Mouse (Mus musculus) heart, postnatal 14 days (tissue): ENCODE data around the gene Stx8. TPM values are rescaled to one million over a fixed set of nuclear protein-coding genes. Genes with fewer than 3 reads are reported as not detected.
A peak's percentile ranks its signal among the peaks of the same experiment; 100 is the strongest.

Source experiments
- DNase-seq, 2 experiments: peaks; one replicate each; pipeline ENCODE4 v3.0.0; 2021 to 2022
- intact Hi-C: fragments of 180-260 bp; cut with DNase I; formaldehyde crosslinking; loops from one replicate; pipeline ENCODE4 v1.15.1; 2025
- total RNA-seq, 2 experiments: library from RNA; stranded (reverse); gene quantifications; 2 replicates each; pipeline ENCODE4 v1.2.3; 2021

The Stx8 gene
- total RNA-seq, 2 experiments from 2014 or later = 26.5 to 27.8 TPM

DNA sequence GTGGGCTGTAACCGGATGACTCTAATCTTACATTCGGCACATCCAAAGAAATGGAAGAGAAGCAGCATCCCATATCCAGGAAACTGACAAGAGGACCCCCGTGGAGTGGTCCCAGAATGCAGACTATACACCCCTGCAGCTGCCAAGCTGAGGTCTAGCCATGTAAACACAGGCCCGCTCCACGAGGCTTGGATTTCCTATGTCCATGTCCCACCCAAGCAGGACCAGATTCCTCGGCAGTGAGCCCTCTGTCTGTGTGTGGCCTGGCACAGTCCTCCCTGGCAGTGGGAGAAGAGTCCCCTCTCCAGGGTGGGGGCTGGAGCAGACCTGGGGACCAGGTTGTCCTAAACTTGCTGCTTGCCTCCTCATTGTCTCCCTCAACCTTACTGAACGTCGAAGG, 221.2 kb downstream of the Stx8 start:
- intact Hi-C loops = no loop called here
- no peak for DNase-seq

DNA sequence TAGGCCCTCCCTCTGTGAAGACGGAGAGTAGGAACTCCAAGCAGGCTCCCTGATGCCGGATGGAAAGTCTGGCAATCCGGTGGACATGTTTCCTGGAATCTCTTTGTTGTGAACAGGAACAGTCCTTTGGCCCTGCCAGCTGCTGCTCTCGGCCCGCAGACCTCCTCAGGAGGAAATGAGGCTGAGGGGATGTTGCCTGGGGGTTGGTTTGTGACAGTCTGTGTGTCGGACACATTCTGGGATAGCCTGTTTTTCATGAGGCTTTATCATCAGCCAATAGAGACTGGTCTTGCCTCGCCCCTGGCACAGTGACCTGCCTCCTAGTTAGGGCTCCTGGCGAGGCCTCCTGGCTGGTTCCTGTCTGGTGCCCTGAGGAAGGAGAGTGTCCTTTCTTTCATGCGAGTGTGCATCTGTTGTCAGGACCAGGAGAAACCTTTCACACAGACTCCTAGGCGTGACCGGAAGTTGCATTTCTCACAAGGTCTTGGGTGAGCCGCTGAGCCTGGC, 222.8 kb downstream of the Stx8 start:
- DNase-seq = no peak
- intact Hi-C loops = no loop called here

DNA sequence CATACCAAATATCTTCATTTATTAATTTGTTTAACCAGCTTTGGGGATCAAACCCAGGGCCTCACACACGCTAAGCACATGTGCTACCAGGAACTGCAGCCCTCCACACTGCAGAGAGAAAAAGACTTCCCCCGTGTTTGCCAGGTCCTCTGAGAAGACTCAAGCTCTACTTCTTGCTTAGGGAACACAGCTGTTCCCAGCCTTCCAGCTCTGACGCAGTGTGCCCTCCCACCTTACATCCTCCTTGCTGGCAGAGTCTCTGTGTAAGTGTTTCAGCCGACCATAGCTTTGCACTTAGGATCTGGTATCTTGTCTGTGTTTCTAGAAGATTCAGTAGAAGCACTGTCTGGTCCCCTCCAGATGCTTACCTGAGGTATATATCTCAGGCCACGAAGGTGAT, 224.9 kb downstream of the Stx8 start:
- DNase-seq = no peak
- intact Hi-C loops = no loop called here

- intact Hi-C loops = loop anchor here (5.0 kb wide), 1 partner anchor 193 kb away; no protein-coding TSS in a partner anchor
- no peak for DNase-seq
Observed at GRCm38 (mm10) chr11:68195168-68195567, 229.2 kb downstream of the Stx8 start.

- DNase-seq = no peak
- intact Hi-C loops = loop anchor here (5.0 kb wide), 1 partner anchor 193 kb away; no protein-coding TSS in a partner anchor
Observed at GRCm38 (mm10) chr11:68195693-68196176, 229.7 kb downstream of the Stx8 start.

DNA sequence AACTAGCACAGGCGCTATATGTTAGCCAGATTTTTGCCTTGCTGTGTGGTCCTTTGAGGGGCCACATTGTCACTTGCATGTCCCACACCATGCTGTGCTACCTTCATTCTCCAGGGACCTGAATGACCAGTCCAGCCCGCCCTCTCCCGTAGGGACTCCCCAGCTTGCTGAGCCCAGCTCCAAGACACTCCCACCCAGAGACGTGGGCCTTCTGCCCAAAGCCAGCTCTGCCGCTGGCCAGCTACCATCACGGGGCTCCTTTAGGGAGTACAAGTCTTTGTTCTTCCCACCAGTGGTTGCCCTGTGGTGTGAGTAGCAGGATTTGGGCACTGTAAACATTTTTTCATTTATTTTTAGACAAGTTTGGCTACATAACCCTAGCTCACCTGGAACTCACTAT, 230.6 kb downstream of the Stx8 start:
- DNase-seq = peak; percentile 47 to 75
- intact Hi-C loops = loop anchor here (5.0 kb wide), 1 partner anchor 194 kb away; no protein-coding TSS in a partner anchor

DNA sequence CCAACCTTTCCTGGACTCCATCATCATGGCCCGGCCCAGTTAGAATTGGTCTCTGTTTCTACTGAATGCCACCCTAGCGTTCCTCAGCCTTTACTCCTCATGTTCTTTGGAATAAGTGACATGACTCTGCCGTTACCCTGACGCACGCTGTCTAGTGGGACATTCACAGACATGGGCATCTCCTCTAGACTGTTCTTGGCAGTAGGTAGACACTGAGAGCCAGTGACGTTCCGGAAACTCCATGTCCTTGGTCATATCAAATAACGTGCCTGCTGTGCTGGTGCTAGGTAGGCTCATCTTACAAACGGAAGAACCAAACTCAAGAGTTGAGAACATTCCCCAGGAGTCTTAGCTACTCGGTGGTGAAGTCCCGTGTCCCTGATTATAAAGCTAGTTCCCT, 231.5 kb downstream of the Stx8 start:
- intact Hi-C loops = loop anchor here (5.0 kb wide), 1 partner anchor 195 kb away; no protein-coding TSS in a partner anchor
- no peak for DNase-seq

DNA sequence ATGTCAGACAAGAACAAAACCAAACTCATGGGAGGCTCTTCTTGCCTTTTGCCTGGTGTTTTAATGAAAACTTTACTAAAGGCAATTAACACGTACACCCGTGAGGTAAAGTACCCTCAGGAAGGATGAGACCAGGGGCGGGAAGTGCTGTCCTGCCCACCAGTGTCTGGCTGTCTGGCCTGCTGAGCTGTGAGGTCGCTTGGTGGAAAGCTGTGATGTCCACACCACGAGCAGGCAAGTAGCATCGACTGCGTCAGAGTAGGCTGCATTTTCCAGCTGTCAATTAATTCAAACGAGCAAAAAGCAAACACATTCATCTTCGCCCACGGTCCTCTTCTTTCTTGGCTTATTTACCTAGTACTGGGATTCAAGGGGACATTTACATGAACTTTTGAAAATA, 232.7 kb downstream of the Stx8 start:
- intact Hi-C loops = loop anchor here (5.0 kb wide), 1 partner anchor 196 kb away; no protein-coding TSS in a partner anchor

DNA sequence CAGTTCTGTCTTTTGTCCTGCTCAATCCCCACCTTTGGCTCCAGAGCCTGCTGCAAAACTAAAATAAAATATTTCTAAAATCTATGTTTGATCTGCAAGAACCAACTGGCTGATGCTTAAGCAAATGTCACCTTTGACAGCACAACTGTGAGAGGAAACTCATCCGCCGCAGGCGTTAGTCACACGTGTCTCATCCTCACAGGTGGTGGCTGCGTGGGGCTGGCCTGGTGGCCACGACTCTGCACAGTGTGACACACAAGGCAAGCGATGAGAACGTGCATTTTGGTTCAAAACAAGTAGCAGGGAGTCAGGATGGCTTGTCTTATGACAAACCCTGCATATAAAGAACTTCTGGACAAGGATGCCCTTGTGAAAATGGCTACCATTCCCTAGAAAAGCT, 233.1 kb downstream of the Stx8 start:
- intact Hi-C loops = loop anchor here (5.0 kb wide), 1 partner anchor 197 kb away; no protein-coding TSS in a partner anchor
- DNase-seq = no peak

More for the DNA sequence above, 232.7 kb downstream of the Stx8 start:
- no peak for DNase-seq

DNA sequence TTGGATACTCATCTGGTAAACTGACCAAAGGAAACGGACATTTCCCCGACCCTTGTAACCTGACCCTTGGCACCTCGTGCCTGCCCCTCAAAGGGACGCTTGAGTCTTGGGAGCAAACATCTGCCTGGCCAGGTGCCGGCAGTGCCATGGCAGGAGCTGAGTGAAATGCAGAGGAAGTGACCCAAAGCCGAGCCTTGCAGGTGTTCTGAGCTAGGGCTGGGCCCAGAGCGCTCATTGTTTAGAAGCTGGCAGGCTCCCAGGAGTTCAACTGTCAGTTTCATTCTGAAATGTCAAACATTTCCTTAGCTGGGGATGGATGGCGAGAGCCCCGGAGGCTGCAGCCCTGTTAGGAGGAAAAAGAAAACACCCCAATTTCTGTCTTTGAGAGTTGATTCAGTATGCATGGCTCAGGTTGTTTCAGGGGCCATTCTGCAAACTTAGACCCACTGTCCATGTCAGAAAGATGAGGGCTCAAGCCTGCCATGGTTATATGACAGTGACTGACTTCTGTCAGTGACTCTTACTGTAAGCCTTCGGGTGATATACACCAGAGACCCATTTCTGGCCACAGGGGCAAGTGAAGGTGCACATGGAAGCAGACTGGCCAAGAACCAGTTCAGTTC, 233.9 kb downstream of the Stx8 start:
- intact Hi-C loops = loop anchor here (5.0 kb wide), 1 partner anchor 198 kb away; no protein-coding TSS in a partner anchor
- no peak for DNase-seq

GRCm38 (mm10) chr11:68200500-68200899, 234.5 kb downstream of the Stx8 start:
- no peak for DNase-seq
- intact Hi-C loops = no loop called here

GRCm38 (mm10) chr11:68201063-68201462, 235.1 kb downstream of the Stx8 start:
- no peak for DNase-seq
- intact Hi-C loops = no loop called here

- intact Hi-C loops = no loop called here
- no peak for DNase-seq
Observed at GRCm38 (mm10) chr11:68201811-68202459, 235.9 kb downstream of the Stx8 start.

DNA sequence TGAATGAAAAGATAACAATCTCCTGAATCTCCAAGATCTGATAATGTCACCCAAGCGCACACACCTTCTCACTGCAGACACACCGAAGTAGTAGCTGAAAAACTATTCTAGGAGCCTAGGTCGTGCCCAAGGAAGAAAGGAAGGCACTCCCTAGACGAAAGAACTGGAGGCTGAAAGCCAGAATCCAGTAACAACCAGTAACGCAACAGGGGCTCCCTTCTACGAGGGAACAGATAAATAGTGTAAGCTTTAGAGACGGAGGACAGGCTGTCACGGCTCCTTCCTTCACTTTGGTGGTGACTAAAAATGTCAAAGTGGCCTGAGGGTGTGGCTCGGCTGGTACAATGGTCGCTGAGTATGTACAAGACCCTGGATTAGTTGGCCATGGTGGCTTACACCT, 236.6 kb downstream of the Stx8 start:
- DNase-seq = no peak
- intact Hi-C loops = no loop called here

DNA sequence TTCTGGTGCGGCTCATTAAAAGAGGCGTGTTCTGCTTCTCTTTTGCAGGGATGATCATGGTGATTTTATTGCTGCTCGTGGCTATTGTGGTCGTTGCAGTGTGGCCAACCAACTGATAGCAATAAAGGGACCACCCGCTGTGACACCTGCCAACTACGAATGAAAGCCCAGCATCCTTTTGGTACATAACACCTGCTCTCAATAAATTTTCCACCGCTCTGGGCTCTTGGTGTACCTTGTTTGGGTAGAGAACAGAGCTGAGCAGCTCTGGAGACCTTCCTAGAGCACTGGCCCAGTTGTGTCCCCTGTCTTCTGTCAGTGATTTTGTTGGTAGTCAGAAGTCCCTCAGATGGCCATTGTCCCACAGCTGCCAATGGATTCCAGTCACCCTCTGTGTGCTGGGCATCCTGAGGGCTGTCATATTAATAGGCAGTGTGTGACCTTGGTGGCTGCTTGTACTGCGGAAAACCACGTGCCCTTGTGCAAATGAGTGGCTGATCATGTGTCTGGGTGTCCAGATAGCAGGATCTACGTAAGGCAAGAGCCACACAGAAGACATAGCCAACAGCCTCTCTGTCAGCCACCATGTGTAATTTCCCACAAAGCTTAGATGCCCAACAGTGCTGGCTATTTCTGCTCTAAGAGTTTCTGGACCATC, 237.8 kb downstream of the Stx8 start:
- DNase-seq = no peak
- intact Hi-C loops = no loop called here

- DNase-seq = no peak
- intact Hi-C loops = no loop called here
Observed at GRCm38 (mm10) chr11:68204407-68204806, 238.4 kb downstream of the Stx8 start.

DNA sequence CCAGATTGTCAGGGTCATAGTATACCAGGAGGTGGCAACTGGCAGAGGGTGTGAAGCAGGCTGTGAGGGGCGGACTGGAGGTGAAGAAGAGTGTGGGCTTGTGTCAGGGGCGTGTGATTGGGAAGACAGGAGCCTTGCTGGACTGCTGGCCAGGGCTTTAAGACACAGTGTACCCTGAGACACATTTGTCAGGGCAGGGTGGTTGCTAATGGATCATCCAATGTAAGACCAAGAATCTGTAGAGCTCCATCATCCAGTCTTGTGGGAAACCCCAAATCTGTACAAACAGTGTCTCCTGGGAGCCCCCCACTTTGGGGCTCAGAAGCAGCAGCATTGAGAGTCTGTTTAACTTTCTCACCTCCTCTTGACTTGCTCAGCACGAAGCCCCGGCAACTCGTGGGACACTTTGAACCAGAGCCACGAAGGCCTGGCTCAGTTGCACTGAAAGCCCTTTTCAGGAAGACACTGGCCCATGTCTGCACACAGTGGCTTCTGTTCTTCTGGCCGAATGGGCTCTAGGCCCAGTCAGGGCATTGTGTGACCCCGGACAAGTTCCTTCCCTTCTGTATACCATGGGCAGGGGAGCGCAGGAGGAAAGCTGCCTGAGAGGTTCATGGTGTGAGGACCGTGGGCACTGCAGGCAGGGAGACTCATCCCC, 239.7 kb downstream of the Stx8 start:
- no peak for DNase-seq
- intact Hi-C loops = no loop called here

- peak in 1 of 2 experiments; percentile 49 for DNase-seq
- intact Hi-C loops = no loop called here
Observed at GRCm38 (mm10) chr11:68208023-68208422, 242.0 kb downstream of the Stx8 start.

GRCm38 (mm10) chr11:68208582-68208981, 242.6 kb downstream of the Stx8 start:
- intact Hi-C loops = no loop called here
- DNase-seq = no peak

GRCm38 (mm10) chr11:68209506-68209905, 243.5 kb downstream of the Stx8 start:
- intact Hi-C loops = no loop called here
- DNase-seq = no peak
